Mouse (Mus musculus) adrenal gland, postnatal 10 days (tissue): ENCODE measurements around the gene Serpina12. TPM values are rescaled to one million over a fixed set of nuclear protein-coding genes. Genes with fewer than 3 reads are reported as not detected.

Experiments
- DNase-seq: peaks from one replicate; pipeline ENCODE4 v3.0.0; 2021; ENCODE audit warnings: mixed read lengths
- long read RNA-seq, 2 experiments: library from polyadenylated mRNA; stranded (forward); transcript quantifications; one replicate each; pipeline ENCODE4 v2.0.0; 2021
- total RNA-seq, 2 experiments: library from RNA; stranded (reverse); gene quantifications; 2 replicates each; pipeline ENCODE4 v1.2.3; 2021

Serpina12 gene
- under 1 TPM; 0.36 TPM for total RNA-seq
- long read RNA-seq, experiment 1, result 0 reads
- long read RNA-seq, experiment 2, result 0 reads

DNA sequence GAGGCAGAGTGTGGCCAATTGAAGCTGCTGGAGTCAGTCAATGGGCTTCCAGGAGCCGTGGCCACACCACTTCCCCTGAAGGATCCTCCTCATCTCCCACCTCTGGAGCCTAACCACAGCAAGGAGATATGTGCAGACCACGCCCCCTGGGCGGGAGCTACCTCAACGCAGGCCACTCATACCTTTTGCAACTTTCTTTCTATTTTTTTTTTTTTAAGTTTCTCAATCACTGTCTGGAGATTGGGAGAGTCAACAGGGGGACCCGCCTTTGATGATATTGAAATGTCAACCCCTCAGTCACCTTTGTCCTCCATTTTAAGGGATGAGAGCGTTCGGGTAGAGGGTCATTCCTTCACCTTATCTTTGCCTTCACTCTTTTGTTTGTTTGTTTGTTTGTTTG, at the start of gene Serpina12:
Gene Serpina12 (minus strand): TSS at position 101 of the 400 bp plus-strand sequence.
- DNase-seq, result no peak

DNA sequence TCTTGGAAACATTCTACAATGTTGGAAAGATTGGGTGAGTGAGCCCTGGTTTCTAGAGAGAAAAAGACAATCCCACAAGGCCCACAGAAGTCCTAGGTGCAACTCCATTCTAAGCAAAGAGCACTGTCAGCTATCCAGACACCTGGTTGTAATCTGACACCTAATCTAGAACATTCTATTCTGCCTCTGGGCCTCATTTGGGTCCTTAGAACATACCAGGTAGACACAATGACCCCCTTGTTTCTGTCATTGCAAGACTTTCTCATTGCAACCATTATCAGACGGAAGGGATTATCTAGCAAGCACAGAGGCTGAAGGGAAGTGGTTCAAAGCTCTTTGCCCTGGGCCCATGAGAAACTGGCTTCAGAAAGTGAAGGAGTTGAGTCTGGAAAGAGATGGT, 47.1 kb upstream of the Serpina12 start:
- DNase-seq, result no peak

GRCm38 (mm10) chr12:104090119-104090518, 45.9 kb upstream of the Serpina12 start:
- no peak for DNase-seq

DNA sequence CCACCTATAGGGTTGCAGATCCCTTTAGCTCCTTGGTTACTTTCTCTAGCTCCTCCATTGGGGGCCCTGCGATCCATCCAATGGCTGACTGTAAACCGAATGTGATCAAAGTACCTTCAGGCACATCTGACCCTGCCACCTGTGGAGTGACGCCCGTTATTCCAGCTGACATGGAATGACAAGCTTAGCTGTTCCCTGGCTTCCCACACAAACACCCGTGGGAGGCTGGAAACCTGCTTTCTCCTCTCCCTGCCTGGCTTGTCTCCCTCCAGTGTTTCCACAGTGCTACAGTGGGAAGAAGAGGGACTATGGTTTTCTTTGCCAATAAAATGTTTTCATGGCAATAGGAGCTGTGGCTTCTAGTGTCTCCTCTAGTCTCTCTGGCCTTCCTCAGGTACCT, 28.0 kb upstream of the Serpina12 start:
- DNase-seq, result no peak

DNA sequence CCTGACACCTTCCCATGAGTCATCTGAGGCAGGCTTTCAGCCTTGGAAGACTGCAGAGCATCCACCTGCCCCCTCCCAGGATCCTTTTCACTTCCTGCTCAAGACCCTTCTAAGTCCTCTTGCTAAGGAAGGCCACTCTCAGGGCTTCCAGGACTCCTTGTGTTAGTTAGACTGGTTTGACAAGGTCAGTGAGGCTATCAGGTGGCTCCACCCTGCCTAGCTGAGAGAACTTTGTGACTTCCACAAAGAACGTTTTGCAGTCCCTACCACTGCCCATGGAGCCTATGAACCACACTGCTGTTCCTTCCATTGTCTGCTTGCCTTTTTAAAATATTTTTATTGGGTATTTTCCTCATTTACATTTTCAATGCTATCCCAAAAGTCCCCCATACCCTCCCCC, 27.5 kb upstream of the Serpina12 start:
- no peak for DNase-seq

DNA sequence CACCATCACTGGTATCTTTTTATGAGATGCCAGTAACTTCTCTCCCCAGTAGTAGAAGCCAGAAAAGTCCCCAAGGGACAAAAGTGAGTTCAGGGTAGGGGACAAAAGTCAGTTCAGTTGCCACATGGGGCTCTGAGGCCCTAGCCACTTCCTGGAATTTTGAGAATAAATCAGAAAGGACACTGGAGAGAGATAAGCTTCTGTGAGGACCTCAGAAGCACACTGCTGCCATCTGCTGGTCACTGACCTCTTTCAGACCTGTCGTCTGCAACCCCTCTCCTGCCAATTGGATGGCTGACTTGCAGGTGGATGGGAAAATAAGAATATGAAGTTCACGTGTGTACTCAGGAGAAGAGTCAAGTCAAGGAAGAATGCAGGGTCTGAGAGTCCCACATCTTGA, 25.4 kb upstream of the Serpina12 start:
- peak; percentile 87 for DNase-seq

DNA sequence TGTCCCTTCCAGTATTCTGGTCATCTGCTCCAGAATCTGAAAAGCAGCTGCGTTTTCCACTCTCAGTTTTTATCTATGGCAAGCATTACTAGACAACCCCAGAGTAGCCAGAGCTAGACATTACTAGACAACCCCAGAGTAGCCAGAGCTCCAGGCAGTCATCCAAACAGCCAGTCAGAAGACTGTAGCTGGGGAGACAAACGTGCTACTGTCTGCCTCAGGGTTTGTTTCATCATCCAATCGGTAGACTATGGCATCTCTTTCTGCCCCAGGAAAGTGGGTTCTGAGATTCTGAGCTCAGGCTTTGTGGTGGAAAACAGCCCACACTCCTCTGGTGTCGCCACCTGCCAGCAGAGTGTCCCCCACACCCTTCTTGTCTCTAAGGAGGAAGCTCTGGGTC, 23.3 kb upstream of the Serpina12 start:
- peak; percentile 74 for DNase-seq

DNA sequence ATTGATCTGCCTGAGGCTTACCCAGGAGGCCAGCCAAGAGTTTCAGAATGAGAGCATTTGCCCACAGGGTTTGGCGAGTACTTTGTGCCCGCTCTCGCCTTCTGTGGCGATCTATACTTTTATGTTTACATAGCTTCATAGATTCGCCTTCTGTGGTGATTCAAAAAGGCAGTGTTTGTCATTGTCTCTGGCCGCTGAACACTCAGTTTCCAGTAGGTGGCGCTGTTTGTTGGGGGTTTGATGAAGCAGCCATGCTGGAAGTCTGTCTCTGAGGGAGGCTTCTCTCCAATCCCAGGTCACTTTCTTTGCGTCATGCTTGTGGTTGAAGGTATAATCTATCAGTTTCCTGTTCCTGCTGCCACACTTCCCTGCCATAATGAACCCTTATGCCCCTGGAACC, 22.0 kb upstream of the Serpina12 start:
- peak; percentile 84 for DNase-seq

GRCm38 (mm10) chr12:104064996-104065395, 20.8 kb upstream of the Serpina12 start:
- no peak for DNase-seq

DNA sequence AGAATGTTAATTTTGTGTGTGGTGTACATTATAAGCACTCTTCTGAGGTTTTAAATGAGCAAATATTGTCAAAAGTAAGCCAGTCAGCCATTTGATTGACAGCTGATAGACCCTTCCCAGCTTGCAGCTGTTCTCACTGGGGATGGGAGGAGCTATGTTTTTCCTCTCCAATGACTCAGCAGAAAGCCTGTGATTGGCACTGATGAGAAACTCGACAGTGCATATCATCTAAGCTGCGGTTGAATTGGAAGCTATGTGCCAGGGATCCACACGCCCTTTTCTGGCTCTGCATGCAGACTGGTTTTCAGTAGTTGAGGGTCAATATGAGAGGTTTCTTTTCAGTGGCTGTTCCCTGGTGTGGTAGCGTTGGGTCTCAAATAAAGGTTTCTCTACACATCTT, 20.3 kb upstream of the Serpina12 start:
- no peak for DNase-seq

- DNase-seq, result no peak
Measured at GRCm38 (mm10) chr12:104061862-104062261, 17.6 kb upstream of the Serpina12 start.

DNA sequence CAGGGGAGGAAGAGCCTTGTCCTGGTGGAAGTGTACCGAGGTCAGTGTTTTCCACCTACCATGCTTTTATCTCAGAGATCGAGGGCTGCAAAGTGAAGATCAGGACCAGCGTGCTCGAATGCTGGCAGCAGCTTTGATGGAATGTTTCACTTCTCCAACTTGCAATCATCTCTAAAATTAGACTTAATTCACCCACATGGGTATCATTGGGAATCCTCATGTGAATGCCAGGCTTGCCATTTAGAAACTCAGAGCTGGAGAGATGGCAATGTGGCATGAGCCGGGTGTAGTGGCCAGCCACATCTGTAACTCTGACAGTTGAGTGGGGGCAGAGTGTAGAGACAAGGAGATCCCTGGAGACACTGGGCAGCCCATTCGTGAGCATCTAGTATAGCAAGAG, 15.9 kb upstream of the Serpina12 start:
- DNase-seq, result no peak

- no peak for DNase-seq
Measured at GRCm38 (mm10) chr12:104057531-104057930, 13.3 kb upstream of the Serpina12 start.

DNA sequence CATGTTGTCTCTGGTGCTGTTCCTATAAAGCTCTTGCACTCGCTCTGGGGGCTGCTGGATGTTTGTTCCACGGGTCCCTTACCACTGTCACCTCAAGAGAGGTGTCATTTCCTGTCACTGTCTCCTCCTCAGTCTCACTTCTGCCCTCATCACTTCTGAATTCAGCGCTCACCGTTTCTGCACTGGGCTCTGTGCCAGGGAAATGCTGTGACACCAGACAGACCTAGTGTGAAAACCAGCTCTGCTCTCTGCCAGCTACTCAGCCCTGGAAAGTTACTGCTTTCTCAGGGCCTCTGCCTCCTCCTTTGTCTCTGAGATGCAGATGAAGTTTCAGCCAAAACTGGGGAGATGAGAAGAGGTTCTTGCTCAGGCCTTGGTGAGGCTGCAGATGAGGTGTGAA, 12.8 kb upstream of the Serpina12 start:
- DNase-seq, result peak; percentile 20

DNA sequence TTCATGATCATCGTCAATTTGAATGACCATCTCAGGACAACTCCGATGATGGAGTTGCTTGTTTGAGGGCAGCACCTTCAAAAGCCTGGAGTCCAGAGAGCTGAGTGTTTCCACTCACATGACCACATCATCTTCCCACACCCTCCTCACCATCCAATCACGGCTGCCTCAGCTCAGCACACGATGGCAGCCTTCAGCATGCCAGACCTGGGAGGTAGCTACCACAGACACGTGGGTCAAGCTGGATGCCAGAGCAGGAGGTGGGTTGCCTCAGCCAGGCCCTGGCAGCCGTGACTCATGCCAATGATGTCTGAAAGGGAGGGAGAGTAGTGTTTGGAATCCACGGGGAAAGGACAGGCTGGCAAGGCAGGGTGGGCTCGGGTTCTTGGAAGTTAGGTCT, 11.5 kb upstream of the Serpina12 start:
- no peak for DNase-seq

- DNase-seq, result no peak
Measured at GRCm38 (mm10) chr12:104053995-104054394, 9.8 kb upstream of the Serpina12 start.

GRCm38 (mm10) chr12:104045713-104046112, 1.5 kb upstream of the Serpina12 start:
- DNase-seq, result no peak

GRCm38 (mm10) chr12:104042753-104043152, 1.5 kb downstream of the Serpina12 start:
- no peak for DNase-seq

GRCm38 (mm10) chr12:104041401-104041800, 2.8 kb downstream of the Serpina12 start:
- peak; percentile 57 for DNase-seq

GRCm38 (mm10) chr12:104038181-104038580, 6.1 kb downstream of the Serpina12 start:
- DNase-seq, result no peak

- no peak for DNase-seq
Measured at GRCm38 (mm10) chr12:104033752-104034151, 10.5 kb downstream of the Serpina12 start.

DNA sequence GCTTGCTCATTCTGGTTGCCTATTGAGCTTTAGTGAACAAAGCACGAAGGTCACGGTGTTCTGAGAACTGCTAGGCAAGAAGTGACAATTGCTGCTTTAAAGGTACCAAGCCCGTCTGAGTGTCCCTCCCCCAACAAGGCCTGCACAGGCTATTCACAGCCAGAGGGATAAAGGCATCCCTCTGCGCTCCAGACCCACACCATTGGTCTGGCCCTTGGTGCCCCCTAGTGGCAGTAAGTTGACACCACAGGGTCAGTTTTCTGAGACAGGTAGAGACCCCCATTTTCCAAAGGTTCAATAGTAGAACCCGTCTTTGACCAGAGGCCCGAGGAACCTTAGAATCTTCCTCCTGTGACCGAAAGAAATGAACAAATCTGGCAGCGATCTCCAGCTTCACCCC, 14.3 kb downstream of the Serpina12 start:
- peak; percentile 48 for DNase-seq

GRCm38 (mm10) chr12:104015280-104015679, 29.0 kb downstream of the Serpina12 start:
- no peak for DNase-seq

DNA sequence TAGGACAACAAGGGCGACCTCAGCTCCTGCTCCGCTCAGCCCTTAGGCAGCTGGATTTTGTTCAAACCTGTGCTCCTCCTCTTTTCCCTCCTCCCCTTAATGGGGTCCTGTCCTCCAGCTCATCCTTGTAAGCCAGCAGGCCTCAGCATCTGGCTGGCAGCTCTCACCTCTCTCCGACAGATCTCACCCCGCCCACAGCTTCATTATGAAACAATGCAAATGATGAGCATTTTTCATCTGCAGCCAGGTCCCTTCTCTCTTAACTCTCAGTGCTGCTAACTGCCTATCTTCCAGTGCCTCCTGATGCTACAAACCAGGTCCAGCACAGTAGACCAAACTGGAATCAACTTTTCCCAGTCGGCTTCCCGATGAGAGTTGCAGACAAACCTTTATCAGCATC, 30.6 kb downstream of the Serpina12 start, which contains the start of gene Serpina9:
Gene Serpina9 (minus strand): TSS at position 136 of the 400 bp plus-strand sequence.
- no peak for DNase-seq

- no peak for DNase-seq
Measured at GRCm38 (mm10) chr12:104004689-104005088, 39.6 kb downstream of the Serpina12 start.
